Mouse (Mus musculus): ENCODE measurements around the gene Kdm2a.

DNA sequence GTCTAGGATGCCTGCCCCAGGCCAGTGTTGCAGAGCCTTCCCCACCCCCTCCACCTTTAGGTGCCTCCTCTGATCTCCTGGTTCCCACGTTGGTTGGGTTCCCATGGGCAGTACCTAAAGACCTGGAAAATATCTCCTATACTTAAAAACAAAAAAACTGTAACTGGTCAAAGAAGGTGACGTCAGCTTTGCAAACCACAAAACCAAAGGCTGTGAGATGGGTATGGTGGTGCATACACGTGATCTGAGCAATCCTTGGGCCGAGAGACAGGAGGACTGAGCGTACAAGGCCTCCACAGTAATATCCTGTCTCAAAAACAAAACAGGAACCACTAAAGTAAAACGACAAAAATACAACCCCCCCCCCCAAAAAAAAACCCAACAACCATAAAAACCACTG lies 39.8 kb upstream of the Kdm2a start:
- TF ChIP-seq GATA1 (IDR thresholded peaks at IDR 0.05; ENCODE audit: borderline replicate concordance, low read length) = no peak
- TF ChIP-seq FLI1 (IDR thresholded peaks at IDR 0.05; ENCODE audit: low read length) = no peak

All from megakaryocyte, embryonic 14.5 days (primary cell).